Mouse (Mus musculus) gastrocnemius, postnatal 10 days (tissue): ENCODE results near the gene Rsf1. TPM values are rescaled to one million over a fixed set of nuclear protein-coding genes. Genes with fewer than 3 reads are reported as not detected.
A peak's percentile ranks its signal among the peaks of the same experiment; 100 is the strongest.

Source experiments
- DNase-seq: peaks from one replicate; pipeline ENCODE4 v3.0.0; 2021; ENCODE audit warnings: mixed read lengths
- long read RNA-seq, 2 experiments: library from polyadenylated mRNA; stranded (forward); transcript quantifications; one replicate each; pipeline ENCODE4 v2.0.0; 2021
- total RNA-seq, 2 experiments: library from RNA; stranded (reverse); gene quantifications; 2 replicates each; pipeline ENCODE4 v1.2.3; 2021

Gene Rsf1
- total RNA-seq = 10 to 100 TPM; 15.5 to 20.5 TPM
- long read RNA-seq, experiment 1, full-length matches to known transcripts = 9 of 12 reads
- long read RNA-seq, experiment 1, partial matches to known transcripts = 1 of 12 reads
- long read RNA-seq, experiment 1, other reads (novel, unspliced or antisense) = 2 of 12 reads
- long read RNA-seq, experiment 2, full-length matches to known transcripts = 5 of 9 reads
- long read RNA-seq, experiment 2, partial matches to known transcripts = 2 of 9 reads
- long read RNA-seq, experiment 2, other reads (novel, unspliced or antisense) = 2 of 9 reads

DNA sequence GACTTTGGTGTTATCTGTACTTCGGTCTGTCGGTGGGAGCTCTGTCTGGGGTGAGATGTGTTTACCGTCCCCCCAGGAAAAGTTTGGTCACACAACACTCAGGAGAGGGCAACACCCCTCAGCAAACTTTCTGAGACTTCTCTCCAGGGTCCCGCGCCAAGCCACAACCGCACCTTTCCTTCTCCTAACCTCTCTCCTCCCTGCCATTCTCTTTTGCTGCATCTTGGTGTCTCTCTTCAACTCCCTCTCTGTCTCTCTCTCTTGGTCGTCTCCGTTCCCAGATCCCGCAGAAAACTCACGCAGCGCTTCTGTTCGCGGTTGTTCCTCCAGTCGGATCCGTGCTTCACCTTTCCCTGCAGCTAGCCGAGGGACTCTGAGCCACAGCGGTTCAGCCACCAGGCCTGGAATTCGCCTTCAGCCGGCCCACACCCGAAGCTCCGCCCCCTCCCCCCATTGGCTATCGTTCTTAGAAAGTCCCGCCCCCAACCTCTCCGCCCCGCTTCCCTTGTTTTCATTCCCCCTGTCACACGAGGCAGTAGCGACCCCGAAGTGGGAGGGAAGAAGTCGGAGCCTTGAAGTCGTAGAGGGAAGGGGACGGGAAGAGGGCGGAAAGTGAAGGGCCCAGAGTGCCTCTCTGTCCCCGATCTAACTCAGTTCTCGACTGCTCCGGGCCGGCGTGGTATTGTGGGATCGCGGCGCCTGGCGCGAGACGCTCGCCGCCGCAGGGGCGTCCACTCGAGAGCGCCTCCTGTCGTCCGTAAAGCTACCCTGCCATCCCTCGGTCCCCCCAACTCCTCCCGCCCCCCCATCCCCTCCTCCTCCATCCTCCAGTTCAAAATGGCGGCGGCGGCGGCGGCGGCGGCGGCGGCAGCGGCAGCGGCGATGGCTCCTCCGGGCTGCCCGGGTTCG, at the start of gene Rsf1, which contains the start of gene Aamdc:
Gene Rsf1 (plus strand): TSS at position 823 of the 909 bp plus-strand sequence.
Gene Aamdc (minus strand): TSS at position 431 of the 909 bp plus-strand sequence.
- DNase-seq = peak; percentile 95

DNA sequence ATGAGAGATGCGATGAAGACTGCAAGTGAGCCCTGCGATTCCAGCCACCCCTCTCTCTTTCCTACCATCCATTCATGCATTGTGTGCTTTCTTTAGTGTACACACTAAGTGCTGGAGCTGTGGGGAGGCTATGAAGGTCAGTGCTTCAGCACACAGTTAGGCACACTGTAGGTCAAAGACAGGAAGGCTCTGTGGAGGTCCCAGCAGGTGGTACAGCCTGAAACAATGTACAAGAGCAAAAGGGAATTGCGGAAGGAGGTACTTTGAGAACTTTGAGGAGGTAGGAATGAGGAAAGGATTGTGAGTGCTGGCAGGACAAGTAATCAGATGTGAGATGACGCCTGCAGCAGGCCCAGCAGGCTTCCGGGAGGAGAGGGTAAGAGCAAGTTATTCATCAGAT, 44.2 kb upstream of the Rsf1 start:
- no peak for DNase-seq

- no peak for DNase-seq
Measured at GRCm38 (mm10) chr7:97536571-97536970, 43.1 kb upstream of the Rsf1 start.

GRCm38 (mm10) chr7:97546462-97546861, 33.2 kb upstream of the Rsf1 start:
- no peak for DNase-seq

GRCm38 (mm10) chr7:97549301-97549700, 30.4 kb upstream of the Rsf1 start:
- no peak for DNase-seq

- DNase-seq = no peak
Measured at GRCm38 (mm10) chr7:97550673-97551072, 29.0 kb upstream of the Rsf1 start.

GRCm38 (mm10) chr7:97563576-97563975, 16.1 kb upstream of the Rsf1 start:
- DNase-seq = no peak

DNA sequence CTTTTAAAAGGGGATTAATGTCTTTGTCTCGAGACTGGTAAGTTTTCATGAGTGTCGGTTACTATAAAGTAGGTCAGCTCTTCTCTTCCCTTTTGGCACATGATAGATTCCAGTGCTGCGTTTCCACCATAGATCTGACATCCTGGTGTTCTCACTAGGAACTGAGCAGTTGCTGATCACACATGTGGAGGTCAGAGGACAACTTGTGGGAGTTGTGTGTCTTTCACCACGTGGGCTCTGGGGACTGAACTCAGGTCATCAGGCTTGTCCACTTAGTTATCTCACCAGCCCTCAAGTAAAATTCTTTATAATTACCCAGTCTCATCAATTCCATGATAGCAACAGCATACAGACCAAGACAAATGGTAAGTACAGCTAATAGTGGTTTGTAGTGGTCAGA, 10.3 kb upstream of the Rsf1 start:
- no peak for DNase-seq

DNA sequence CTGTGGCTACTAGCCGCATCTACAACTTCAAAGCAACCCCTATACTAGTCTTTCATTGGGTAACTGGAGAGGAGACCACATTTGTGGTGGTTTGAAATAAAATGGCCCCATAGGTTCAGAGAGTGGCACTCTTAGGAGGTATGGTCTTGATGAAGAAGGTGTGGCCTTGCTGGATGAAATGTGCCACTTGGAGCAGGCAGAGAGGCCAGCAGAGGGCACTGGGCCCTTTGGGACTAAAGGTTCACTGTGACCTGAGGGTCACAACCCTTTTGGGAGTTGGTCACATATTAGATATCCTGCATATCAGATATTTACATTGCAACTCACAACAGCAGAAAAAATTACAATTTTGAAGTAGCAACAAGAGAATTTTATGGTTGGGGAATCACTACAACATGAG, 9.3 kb upstream of the Rsf1 start:
- DNase-seq = no peak

- peak; percentile 62 for DNase-seq
Measured at GRCm38 (mm10) chr7:97578361-97579066, 1.2 kb upstream of the Rsf1 start.

- DNase-seq = peak; percentile 54
Measured at GRCm38 (mm10) chr7:97579976-97580842, 520 bp downstream of the Rsf1 start.

DNA sequence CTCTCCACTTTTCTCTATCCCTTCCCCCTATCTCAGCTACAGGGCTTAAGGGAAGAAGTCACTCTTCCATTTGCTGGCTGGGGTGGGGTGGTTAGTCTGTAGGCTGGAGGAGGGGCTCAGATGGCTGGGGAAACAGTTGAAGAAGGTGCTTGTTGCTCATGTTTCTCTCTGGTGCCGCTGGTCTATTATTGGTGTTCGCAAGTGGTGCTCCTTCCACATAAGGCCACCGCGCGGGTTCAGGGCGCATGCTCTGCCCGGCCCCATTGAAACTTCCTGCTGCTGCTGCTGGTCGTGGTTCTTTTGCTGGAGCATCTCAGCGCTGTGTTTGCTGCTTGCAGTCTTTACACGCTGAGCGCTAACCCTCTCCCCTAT, 1.1 kb downstream of the Rsf1 start:
- DNase-seq = peak; percentile 76

- no peak for DNase-seq
Measured at GRCm38 (mm10) chr7:97588506-97588905, 8.8 kb downstream of the Rsf1 start.

DNA sequence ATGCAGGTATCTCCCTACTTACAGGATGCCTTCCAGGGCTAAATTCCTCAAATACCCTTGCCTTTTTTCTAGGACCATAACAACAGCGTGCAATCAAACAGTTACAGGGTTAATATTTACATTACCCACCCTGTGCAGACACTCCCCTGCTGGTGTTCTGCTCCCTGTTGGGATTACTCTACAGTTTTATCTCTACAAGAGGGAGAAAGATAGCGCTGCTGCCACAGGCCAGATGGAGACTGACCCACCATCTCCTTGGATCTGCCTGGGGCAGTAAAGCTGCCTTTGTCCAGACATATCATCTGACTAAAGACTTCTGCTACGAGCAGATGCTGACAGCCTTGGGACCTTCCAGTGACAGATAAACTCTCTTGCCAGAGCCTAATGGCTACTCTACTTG, 10.8 kb downstream of the Rsf1 start:
- DNase-seq = no peak

DNA sequence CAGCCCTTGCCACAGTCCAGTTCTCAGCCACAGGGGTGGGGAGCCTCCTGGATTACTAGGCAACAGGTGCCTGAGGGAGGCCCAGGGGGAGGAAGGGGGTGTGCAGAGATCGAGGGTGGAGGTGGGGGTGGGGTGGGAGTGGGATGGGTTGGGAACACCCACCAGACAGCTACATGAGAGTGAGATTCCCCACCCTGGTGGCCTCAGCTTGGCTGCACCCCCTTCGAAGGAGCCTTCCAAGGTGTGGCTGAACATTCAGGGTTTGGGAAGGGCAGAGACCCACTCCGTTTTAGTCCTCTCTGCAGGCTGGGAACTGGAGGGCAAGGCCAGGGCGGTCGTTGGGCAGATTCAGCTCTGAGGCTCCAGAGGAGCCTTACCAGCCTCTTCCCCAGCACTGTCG, 11.6 kb downstream of the Rsf1 start:
- DNase-seq = no peak

DNA sequence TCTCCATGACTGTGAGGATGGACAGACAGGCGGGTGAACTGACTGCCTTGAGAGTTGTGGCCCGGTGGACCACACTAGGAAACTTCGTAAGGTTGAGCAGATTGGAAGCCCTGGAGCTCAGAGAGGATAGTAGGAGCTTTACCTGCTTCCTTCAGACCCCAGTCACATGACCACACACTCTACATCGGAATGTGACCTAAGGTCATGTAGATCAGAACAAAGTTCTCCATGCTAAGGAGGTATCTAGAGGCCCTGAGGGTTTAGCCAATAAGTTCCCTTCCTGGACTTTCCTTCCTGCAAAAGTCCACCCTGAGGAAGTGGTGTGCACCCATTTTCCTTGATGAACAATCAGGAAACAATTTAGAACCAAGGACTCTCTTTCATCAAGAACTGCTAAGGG, 12.7 kb downstream of the Rsf1 start:
- DNase-seq = no peak

DNA sequence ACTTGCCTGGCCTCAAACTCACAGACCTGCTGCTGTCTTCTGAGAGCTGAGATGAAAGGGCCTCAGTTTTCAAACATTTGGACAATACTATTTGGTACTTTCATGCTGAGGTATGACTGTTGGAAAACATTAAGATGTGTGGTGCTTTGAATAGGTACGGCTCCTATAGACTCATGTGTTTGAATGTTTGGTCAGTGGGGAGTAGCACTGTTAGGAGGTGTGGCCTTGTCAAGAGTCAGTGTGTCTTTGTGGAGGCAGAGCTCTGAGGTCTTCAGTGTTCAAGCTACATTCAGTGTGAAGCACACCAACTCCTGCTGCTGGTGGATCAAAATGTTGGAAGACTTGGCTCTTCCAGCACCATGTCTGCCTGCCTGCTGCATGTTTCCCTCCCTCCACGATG, 13.8 kb downstream of the Rsf1 start:
- no peak for DNase-seq

DNA sequence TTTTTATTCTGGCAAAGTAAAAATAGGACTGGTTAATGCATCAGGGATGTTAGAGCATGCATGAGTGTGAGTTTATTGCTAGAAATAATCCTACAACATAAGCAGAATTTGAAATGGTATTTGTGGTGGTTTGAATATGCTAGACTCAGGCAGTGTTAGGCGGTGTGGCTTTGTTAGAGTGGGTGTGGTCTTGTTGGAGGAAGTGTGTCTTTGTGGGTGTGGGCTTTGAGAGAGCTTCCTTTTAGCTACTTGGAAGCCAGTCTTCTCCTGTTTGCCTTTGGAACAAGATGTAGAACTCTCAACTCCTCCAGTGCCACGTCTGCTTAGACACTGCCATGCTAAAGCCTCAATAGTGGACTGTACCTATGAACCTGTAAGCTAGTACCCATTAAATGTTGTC, 18.9 kb downstream of the Rsf1 start:
- no peak for DNase-seq

DNA sequence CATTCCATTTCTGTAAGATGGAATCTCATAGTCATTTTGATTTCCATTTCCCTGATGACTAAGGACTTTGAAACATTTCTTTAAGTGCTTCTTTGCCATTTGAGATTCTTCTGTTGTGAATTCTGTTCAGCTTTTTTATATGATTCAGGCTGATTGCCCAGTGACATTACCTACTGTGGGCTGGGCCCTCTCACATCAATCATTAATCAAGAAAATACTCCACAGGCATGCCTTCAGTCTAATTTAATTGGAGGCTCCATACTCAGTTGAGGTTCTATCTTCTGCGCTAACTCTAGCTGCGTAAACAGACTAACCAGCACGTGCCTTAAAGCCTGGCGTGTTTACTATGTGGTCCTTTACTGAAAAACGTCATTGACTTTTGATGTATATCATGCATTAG, 41.7 kb downstream of the Rsf1 start:
- no peak for DNase-seq

DNA sequence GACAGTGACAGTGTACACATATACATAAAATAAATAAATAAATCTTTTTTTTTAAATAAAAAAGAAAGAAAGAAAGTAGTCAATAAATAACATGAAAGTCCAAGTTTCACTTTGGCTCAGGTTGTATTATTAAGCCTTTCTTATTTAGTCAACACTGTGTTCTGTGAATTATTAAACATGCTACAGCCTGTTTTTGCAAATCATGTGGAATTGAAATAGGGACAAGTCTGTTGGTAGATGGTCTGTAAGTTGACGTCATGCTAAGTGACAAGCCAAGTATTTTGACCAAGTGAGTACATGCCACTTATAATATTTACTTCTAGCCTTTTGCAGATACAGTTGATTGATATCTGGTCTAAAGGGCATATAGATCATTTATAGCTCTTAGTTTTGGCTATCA, 43.0 kb downstream of the Rsf1 start:
- DNase-seq = no peak

DNA sequence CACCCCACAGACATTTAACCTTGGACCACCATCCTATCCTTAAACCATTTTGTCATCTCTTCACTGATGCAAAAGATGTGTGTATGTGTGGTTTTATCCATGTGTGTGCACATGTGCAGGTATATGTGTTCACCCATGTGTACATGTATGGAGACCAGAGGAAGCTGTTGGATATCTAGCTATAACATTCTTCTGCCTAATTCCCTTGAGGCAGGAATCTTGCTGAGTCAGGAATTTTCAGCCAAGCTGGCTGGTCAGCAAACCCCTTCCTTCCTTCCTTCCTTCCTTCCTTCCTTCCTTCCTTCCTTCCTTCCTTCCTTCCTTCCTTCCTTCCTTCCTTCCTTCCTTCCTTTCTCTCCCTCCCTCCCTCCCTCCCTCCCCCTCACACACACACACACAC, 43.7 kb downstream of the Rsf1 start:
- no peak for DNase-seq

GRCm38 (mm10) chr7:97629351-97629750, 49.7 kb downstream of the Rsf1 start:
- DNase-seq = no peak
